In genomic region chr5:38504747-38505434, GRCm38 (mm10) we compare ENCODE assay signal across 1 mouse cellular context.
TF ChIP-seq lines count a peak whose summit lies in the region.

No protein-coding gene starts in this region.

TF ChIP-seq in MEL, 35 proteins besides CTCF, POLR2A, EP300 and RAD21 (continued from another document):
- no peak for TF ChIP-seq MEF2A (IDR thresholded peaks at IDR 0.05; ENCODE audit: extremely low read depth, insufficient replicate concordance, low read depth, low read length, poor library complexity, severe bottlenecking)
- TF ChIP-seq USF2 (IDR thresholded peaks at IDR 0.05; ENCODE audit: borderline replicate concordance in 1 of 2, insufficient read depth in 1 of 2, low read depth in 1 of 2, low read length in 2 of 2), result no peak
- peak; percentile 47; the same call in 1 of the 2 replicates for TF ChIP-seq NELFE (IDR thresholded peaks at IDR 0.05; ENCODE audit: low read depth, low read length)
- no peak; the same call in 1 of the 2 replicates for TF ChIP-seq RCOR1 (IDR thresholded peaks at IDR 0.05; ENCODE audit: low read depth, low read length)
- no peak for TF ChIP-seq MAZ (IDR thresholded peaks at IDR 0.05; ENCODE audit: low read depth, low read length)
- TF ChIP-seq SMC3 (IDR thresholded peaks at IDR 0.05; ENCODE audit: low read depth, low read length), result no peak
- TF ChIP-seq GABPA (IDR thresholded peaks at IDR 0.05; ENCODE audit: low read depth, low read length), result no peak
- TF ChIP-seq MYC (IDR thresholded peaks at IDR 0.05; ENCODE audit: low read depth, low read length), result 0 out of 2 replicates have a peak, but pooled peaks have one; percentile 37
- TF ChIP-seq TAL1 (IDR thresholded peaks at IDR 0.05; ENCODE audit: low read length), result no peak
- TF ChIP-seq POLR2AphosphoS5 (IDR thresholded peaks at IDR 0.05; ENCODE audit: borderline replicate concordance, low read depth, low read length), result no peak; the same call in 1 of the 2 replicates
- TF ChIP-seq ETS1 (IDR thresholded peaks at IDR 0.05; ENCODE audit: low read depth, low read length), result no peak
- TF ChIP-seq E2F4 (IDR thresholded peaks at IDR 0.05; ENCODE audit: borderline replicate concordance, low read depth, low read length), result no peak
- no peak for TF ChIP-seq MAFK (IDR thresholded peaks at IDR 0.05; ENCODE audit: borderline replicate concordance, low read depth, low read length)
- no peak for TF ChIP-seq CHD1 (IDR thresholded peaks at IDR 0.05; ENCODE audit: low read depth, low read length)
- TF ChIP-seq ZNF384 (IDR thresholded peaks at IDR 0.05; ENCODE audit: low read depth, low read length), result no peak
- TF ChIP-seq UBTF (IDR thresholded peaks at IDR 0.05; ENCODE audit: borderline replicate concordance, insufficient read depth, low read depth, low read length), result no peak
- TF ChIP-seq ZMIZ1 (IDR thresholded peaks at IDR 0.05; ENCODE audit: low read depth, low read length), result no peak
- TF ChIP-seq NRF1 (IDR thresholded peaks at IDR 0.05; ENCODE audit: insufficient read depth, low read depth, low read length, poor library complexity, severe bottlenecking), result no peak
- TF ChIP-seq TCF12 (IDR thresholded peaks at IDR 0.05; ENCODE audit: low read depth, low read length), result no peak
TF ChIP-seq in MEL: peak in this region for 4.
